Mouse (Mus musculus): Measurements from ENCODE around the gene Ahcyl2. TPM values are rescaled to one million over a fixed set of nuclear protein-coding genes. Genes with fewer than 3 reads are reported as not detected.
"Not testable (repeated sequence)": the region's sequence is repeated elsewhere in the genome, so short reads cannot be mapped to it uniquely, and the experiment has no call there.

Gene Ahcyl2
- total RNA-seq (2021): 100 to 1,000 TPM; 116 to 172 TPM
- long read RNA-seq, experiment 1, full-length matches to known transcripts: 33 of 57 reads
- long read RNA-seq, experiment 1, partial matches to known transcripts: 6 of 57 reads
- long read RNA-seq, experiment 1, other reads (novel, unspliced or antisense): 18 of 57 reads
- long read RNA-seq, experiment 2, full-length matches to known transcripts: 1 of 5 reads
- long read RNA-seq, experiment 2, partial matches to known transcripts: 0 of 5 reads
- long read RNA-seq, experiment 2, other reads (novel, unspliced or antisense): 4 of 5 reads

- peak; percentile 98 to 99 for DNase-seq
Observed at GRCm38 (mm10) chr6:29767813-29768660, at the start of gene Ahcyl2. Gene Ahcyl2 (plus strand): TSS chr6:29768011.

DNA sequence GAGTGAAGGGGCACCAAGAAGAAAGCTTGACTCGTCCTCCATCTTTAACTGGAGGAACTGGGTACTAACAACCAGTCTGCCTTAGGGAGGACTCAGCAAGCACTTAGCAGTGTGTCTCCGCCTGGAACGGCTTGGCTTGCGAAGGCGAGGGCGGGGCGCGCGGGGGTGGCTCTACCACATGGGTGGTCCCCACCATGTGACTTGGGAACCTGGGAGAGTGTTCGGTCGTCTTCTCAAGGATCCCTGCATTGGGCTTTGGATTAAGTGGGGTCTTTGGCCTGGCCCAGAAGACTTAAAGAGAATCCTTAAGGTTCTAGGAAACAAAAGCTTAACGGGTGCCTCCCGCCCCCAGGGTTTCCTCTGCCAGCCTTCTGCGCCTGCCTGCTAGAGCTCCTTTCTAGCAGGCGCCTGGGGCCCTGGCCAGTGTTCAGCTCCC lies 48.9 kb upstream of the Ahcyl2 start:
- DNase-seq: peak; percentile 62 to 65

- DNase-seq: no peak
Observed at GRCm38 (mm10) chr6:29721890-29722289, 45.9 kb upstream of the Ahcyl2 start.

DNA sequence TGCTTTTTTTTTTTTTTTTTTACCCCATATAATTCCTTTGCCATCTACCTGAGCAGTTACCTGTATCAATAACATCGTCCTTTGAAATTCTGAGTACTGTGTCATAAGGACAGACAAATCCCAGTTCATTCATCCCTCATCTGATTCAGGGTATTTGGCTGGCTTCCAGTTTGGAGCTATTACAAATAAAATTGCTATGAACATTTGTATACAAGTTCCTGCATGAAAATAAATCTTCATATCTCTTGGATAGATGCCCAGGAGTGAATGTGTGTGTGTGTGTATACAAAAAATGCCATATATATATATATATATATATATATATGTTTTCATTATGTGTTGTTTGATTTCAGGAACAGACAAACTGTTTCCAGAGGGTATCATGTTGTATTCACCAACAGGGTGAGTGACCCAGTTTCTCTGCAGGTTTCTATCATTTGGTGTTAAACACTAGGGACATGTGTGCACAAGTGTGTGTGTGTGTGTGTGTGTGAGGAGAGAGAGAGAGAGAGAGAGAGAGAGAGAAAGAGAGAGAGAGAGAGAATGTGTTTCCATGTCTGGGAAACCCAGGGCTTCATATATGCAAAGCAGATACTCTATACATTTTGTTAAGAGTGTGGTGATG lies 41.1 kb upstream of the Ahcyl2 start:
- DNase-seq: peak in 1 of 2 experiments; percentile 23

- no peak for DNase-seq
Observed at GRCm38 (mm10) chr6:29728035-29728434, 39.8 kb upstream of the Ahcyl2 start.

- no peak for DNase-seq
Observed at GRCm38 (mm10) chr6:29729491-29729890, 38.3 kb upstream of the Ahcyl2 start.

- peak; percentile 85 to 90 for DNase-seq
Observed at GRCm38 (mm10) chr6:29735336-29735688, 32.5 kb upstream of the Ahcyl2 start, which contains the start of gene Smo. Gene Smo (plus strand): TSS chr6:29735503.

- DNase-seq: peak; percentile 76 to 80
Observed at GRCm38 (mm10) chr6:29735689-29736451, 31.9 kb upstream of the Ahcyl2 start.

DNA sequence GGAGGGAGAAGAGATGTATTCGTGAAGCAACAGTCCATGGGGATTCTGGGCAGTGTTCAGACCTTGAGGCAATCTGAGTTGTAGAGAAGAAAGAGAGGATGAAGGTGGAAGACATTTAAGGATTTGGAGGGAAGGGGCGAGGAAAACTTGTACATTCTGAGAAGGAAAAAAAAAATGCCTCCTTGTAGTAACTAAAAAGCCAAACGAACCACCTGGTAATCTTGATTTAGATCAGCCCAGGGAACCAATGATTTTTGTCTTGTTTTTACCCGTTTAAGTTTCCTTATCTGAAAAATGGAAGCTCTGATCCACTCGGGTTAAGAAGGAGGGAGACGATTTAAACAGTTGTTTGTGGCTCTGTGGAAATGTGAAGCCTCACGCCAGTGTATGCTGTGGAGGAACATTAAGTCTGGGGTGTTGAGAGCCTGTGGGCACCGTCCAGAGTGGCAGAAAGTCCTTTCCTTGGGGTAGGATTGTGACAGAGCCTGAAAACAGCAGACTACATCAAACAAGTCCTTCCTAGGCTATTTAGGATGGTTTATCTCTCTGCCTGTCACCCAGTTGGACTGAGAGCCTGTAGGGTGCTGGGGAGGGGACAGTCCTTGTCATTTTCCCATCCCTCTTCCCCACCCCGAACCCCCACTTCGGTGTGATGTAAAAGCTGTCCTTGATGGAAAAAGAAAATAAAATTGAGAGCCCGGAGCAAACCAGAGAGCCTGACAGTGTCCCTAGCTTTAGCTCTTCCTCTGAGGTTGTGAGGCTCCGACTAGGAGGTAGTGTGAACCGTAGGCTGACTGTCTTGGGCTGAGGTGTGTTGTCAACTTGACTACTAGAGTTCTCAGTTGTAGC lies 31.0 kb upstream of the Ahcyl2 start:
- peak in 1 of 2 experiments; percentile 23 for DNase-seq

- DNase-seq: no peak
Observed at GRCm38 (mm10) chr6:29751466-29752152, 16.2 kb upstream of the Ahcyl2 start.

DNA sequence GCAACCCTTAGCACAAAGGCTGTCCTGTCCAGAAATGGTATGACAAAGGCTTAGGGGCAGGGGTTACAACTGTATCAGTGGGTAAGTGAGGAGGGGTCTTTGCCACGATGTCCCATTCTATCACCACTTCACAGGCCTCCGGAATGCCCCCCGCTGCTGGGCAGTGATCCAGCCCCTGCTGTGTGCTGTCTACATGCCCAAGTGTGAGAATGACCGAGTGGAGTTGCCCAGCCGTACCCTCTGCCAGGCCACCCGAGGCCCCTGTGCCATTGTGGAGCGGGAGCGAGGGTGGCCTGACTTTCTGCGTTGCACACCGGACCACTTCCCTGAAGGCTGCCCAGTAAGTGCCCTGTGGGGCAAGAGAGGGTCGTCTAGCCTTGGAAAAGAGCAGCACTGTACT lies 14.5 kb upstream of the Ahcyl2 start:
- no peak for DNase-seq

DNA sequence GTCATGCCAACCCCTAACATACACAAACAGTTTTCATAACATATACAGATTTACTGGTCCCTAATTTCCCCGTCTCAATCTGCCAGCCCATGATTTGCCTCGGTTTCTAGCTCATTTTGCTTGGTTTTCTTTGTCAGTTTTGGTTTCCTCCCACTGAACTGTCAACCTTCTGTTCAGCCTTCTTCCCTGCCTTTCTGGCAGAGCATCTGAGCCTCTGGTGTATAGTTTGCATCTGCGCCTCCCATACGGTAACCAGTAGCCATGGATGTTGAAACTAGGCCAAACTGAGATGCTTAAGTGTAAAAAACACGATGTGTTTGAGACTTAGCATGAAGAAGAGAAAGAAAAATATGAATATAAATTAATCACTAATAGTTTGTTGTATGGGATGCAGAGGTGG lies 11.8 kb upstream of the Ahcyl2 start:
- DNase-seq: no peak

GRCm38 (mm10) chr6:29756476-29756875 lies 11.3 kb upstream of the Ahcyl2 start:
- peak in 1 of 2 experiments; percentile 36 for DNase-seq

DNA sequence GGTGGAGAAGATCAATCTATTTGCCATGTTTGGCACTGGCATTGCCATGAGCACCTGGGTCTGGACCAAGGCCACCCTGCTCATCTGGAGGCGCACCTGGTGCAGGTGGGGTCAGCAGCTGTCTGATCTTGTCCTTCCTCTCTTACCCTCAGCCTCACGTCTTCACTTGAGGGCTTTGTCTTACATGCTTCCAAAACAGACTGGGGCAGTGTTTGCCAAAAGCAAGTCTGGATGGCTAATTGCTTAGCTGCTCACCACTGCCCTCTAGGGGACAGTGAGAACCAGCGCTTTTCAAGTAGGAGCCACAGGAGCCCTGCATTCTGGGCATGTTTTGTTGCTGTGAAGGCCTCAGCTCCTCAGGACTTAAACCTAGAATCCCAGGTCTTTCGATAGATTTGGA lies 9.4 kb upstream of the Ahcyl2 start:
- peak; percentile 71 to 83 for DNase-seq

DNA sequence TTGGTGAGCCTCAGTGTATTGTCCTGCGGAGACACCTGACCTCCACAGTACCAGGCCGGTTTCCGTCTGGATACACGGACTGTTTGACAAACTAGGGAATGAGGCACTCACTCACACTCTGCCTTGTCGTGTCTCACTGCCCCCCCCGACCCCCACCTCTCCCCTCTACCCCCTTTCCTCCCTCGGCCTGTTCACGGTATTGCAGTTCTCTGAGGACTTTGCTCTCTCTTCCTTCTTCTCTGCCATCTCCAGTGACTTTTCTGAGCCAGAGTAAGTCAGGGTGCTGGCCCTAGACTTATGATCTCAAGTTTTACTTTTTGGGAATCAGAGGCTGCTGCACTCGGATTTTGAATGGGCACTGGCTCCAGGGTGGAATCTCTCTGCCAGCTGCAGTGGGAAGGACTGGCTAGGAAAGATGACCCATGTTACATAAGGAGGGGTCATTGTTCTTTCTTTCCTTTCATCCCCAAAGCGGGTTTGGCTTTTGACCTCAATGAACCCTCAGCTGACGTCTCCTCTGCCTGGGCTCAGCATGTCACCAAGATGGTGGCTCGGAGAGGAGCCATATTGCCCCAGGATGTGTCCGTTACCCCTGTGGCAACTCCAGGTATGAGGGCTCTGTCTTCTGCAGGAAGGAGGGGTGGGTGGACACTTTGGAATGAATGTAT lies 8.7 kb upstream of the Ahcyl2 start:
- no peak for DNase-seq

GRCm38 (mm10) chr6:29760397-29760796 lies 7.4 kb upstream of the Ahcyl2 start:
- DNase-seq: not testable (repeated sequence)

GRCm38 (mm10) chr6:29761282-29761681 lies 6.5 kb upstream of the Ahcyl2 start:
- DNase-seq: no peak

- DNase-seq: peak; percentile 47 to 54
Observed at GRCm38 (mm10) chr6:29762524-29762923, 5.3 kb upstream of the Ahcyl2 start.

DNA sequence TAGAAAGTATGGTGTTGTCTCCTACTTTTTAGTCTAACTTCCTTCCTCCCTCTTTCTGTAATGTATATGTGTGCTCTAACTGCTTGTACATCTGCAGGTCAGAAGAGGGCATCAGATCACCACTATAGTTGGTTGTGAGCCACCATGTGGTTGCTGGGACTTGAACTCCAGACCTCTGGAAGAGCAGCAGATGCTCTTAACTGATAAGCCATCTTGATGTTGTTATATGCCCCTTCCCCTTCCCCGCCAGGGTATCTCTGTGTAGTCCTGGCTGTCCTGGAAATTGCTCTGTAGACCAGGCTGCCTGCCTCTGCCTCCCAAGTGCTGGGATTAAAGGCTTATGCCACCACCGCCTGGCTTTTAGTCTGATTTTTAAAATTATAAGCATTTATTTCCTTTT lies 937 bp upstream of the Ahcyl2 start:
- no peak for DNase-seq

Data from adrenal gland, postnatal 36 days (tissue).